Mouse (Mus musculus) cerebellum, postnatal 14 days (tissue): ENCODE measurements at regions not wholly inside any gene's neighbourhood (a gene's known extent, or its start where the extent isn't known, plus 50 kb on each side); places are given as distances from the start of the nearest gene placed in this dataset.

Experiments
- DNase-seq, 2 experiments: peaks; one replicate each; pipeline ENCODE4 v3.0.0; 2021; ENCODE audit warnings: mixed read lengths in 2 of 2

DNA sequence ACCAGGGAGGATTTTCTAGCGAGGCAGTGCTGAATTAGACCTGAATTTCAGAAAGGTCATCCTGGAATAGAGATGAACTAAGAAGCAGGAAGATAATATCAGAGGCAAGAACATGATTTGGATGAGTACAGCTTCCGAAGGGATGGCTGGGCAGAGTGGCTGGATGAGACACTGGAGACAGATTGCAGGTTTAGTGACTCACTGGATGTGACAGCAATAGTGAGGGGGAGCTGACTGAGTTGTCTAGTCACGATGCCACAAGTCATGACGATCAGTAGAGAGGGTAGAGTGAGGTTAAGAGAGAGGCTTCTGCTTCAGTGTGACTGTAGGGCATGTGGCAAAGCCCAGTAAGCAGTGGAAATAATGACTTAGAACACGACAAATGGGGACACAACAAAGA lies 181.3 kb upstream of the Npy start:
- no peak for DNase-seq

GRCm38 (mm10) chr6:49654541-49655130 lies 167.9 kb upstream of the Npy start:
- DNase-seq: no peak

- no peak for DNase-seq
These were observed 167.3 kb upstream of the Npy start for GRCm38 (mm10) chr6:49655241-49655640.

- no peak for DNase-seq
These were observed 165.9 kb upstream of the Npy start for GRCm38 (mm10) chr6:49656359-49657280.

DNA sequence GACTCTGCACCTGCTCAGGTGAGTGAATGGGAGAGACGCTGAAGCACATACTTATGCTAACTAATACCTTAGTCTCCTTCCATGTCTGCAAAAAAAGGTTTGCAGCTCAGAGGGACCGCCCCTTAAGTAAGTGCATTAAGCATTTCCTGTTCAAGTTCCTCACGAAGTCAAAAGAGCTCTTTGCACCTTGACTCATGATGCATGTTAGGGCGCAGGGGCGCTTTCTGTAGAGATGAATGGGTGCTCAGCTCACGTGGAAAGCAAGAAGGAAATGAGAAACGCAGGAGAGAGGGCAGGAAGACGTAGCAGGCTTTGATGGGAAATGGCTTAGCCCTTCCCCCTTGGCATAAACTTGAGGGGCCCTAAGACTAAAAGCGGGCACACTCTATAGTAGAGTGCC lies 164.5 kb upstream of the Npy start:
- no peak for DNase-seq

- DNase-seq: peak; percentile 59 to 63
These were observed 151.5 kb upstream of the Npy start for GRCm38 (mm10) chr6:49670991-49671390.

DNA sequence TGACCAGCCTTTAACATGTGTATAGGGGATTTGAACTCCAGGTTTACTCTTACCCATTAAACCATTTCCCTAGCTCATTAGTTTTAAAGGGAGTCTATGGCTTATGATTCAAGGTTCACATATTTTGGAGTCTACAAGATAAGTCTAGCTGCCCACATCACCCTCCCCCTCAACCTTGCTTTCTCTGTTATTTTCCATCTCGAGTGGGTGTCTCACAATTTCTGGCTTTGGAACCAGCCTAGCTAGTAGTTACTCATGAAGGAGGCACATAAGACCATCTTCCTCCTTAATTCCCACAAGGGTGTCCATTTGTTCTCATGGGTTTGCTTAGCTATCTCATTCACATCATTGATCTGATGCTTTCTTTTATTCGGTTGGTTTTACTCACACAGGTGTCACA lies 150.6 kb upstream of the Npy start:
- no peak for DNase-seq

DNA sequence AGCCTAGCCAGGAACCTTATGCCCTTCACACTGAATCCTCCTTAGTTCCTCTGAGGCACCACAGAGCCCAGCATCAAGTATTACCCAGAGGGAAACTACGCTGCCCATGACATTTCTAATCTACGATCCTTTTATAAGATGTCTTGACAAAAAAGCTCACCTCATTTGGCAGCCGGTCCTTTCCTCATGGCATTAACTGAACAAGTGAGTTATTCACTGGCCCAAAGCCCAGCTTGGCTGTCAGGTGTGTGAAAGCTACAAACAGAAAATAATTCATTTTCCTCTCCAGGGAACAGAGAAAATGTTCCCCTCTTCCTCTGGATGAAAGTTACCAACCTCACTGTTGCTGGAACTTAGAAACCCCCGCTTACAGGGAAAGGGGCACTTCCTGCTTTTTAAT lies 135.7 kb upstream of the Npy start:
- peak; percentile 24 to 38 for DNase-seq

DNA sequence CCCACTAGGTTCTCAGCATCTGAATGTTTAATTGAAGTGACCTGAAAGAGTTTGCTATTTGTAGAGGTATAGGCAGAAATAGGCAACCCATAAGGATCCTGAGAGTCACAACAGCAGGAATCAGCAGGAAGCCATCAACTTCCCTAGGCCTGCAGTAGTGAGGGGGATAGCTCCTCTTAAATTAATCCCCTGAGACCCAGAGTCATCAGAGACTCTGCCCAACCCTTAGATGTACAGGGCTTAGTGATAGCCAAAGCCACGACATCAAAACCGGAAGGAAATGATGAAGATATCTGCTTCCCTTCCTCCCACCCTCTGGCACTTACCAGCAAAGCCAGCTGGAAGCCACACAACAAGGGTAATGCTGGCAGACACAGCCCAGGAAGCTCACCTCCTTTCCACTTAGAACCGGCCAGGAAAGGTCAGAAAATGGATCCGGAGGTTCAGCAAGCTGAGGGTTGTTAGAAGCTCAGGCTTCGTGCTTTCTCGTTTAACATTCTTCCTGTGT lies 130.4 kb upstream of the Npy start:
- peak in 1 of 2 experiments; percentile 23 for DNase-seq

- DNase-seq: no peak
These were observed 127.7 kb upstream of the Npy start for GRCm38 (mm10) chr6:49694851-49695250.

DNA sequence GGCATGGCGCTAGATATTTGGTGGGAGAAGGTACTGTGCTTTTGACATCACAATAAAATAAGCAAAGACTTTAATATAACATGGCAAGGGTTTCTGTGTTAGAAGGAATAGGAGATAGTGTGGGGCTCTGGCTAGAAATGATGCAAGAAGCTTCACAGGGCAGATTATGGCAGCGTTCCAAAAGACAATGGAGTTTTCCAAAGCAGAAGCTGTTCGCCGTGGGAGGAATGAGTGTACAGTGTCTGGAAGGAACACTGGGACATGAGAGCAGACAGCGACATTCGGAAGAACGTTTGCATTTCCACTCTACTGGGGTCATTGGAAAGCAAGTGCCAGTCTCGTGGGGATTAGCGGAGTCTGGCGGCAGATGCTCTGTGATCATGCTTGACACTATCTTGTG lies 125.5 kb upstream of the Npy start:
- DNase-seq: peak; percentile 13 to 15

DNA sequence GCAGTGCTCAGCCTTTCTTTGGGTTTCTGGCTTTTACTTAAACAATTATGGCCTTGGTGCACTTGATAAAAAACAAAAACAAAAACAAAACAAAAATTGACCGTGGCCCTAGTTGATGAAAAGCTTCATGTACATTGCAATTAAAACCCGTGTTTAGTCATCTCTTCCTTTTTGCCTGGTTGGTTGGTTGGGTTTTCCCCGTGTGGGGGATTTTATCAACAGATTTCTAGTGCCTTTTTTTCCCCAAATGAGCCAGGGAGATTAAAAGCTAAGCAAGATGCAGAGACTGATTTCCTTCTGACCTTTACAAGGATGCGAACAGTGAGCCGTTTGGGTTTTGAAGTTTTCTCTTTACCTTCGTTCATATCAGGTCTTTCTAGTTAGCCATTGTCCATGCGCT lies 121.1 kb upstream of the Npy start:
- no peak for DNase-seq

- no peak for DNase-seq
These were observed 109.5 kb upstream of the Npy start for GRCm38 (mm10) chr6:49712980-49713379.

GRCm38 (mm10) chr6:49716520-49716919 lies 106.0 kb upstream of the Npy start:
- peak; percentile 5 to 14 for DNase-seq

DNA sequence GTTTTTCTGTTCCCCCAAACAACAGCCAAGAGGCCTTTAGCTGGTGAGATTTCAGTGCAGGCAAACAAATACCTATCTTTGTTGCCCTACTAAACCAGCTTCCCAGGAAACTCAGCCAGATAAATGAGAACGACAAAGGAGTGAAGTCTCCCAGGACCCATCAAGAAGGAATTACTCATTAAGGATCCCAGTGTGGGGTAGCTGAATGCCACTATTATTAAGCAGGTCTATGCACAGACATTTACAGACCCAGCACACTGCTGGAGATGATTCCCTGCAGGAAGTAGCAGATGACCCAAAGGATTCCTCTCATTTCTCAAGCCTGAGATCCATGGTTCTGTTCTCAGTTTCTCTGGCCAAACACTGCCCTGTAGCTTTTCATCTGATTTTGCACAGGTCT lies 105.6 kb upstream of the Npy start:
- DNase-seq: no peak

- DNase-seq: peak; percentile 47 to 56
These were observed 89.3 kb upstream of the Npy start for GRCm38 (mm10) chr6:49733191-49733590.

DNA sequence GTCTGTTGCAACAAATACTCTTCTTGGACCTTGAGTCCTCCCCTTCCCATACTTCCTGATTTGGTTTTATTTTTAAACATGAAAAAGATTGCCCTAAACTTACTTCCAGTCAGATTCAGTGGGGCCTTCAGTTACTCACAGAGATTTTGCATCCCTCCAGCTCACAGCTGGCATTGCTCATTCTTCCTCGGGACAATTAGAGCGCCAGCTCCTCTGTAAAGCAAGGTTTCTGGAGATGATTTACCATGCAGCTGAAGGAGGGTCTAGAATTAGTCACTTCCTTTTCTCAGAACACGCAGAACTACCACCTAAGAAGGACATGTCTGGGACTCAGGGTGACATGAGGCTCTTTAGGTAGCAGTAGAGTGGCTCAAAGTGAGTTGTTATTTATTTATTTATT lies 79.4 kb upstream of the Npy start:
- no peak for DNase-seq

DNA sequence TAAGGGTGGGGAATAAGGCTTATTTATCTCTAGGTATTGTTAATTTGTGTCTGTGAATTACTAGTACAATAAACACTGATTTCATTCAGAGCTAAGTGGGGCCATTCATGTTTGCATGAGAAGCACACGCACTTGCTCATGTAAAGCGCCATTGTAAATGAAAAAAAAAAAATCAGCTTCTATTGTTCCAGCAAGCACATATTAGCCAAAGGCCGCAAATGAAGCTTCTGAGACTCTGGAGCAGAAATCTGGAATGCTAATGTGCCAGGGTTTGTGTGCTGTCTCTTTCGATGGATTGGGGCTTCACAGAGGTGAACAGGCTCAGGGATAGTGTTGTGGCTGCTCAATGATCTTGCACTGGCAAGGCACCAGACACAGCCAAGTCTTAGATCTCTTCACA lies 77.2 kb upstream of the Npy start:
- DNase-seq: no peak

- DNase-seq: peak in 1 of 2 experiments; percentile 12
These were observed 72.0 kb upstream of the Npy start for GRCm38 (mm10) chr6:49750544-49750943.

DNA sequence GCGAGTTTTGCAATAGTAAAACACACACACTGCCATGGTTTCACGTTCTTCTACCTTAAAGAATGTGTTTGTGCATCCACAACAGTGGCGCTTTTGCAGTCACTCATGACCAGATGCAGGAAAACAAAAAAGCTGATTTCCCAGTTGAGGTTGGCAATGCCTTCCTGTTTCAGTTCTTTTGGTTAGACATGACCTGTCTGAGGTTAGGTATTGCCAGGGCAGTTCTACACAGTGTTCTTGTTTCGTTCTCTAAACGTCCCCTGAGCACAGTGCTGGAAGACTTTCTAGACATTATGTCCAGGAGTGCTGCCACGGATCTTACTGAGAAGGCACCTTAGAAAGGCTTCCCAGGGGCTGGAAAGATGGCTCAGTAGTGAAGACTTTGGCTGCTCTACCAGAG lies 62.9 kb upstream of the Npy start:
- no peak for DNase-seq

GRCm38 (mm10) chr6:49764746-49765145 lies 57.8 kb upstream of the Npy start:
- DNase-seq: no peak

- DNase-seq: no peak
These were observed 52.4 kb upstream of the Npy start for GRCm38 (mm10) chr6:49769904-49770720.
